Mouse (Mus musculus) ES-E14 (cell line): ENCODE results near the gene Neto2. TPM values are rescaled to one million over a fixed set of nuclear protein-coding genes. Genes with fewer than 3 reads are reported as not detected.
"Not testable (repeated sequence)": the region's sequence is repeated elsewhere in the genome, so short reads cannot be mapped to it uniquely, and the experiment has no call there.

Experiments
- DNase-seq: peaks from one replicate; pipeline ENCODE4 v3.0.0-alpha.2; 2013; ENCODE audit warnings: low read depth, low spot score
- H3K27ac ChIP-seq: 2 replicates; pipeline ENCODE4 v1.5.1; 2012; ENCODE audit warnings: low read depth, mild to moderate bottlenecking, low read length, moderate library complexity, mixed read lengths; ENCODE audit not compliant: poor library complexity, insufficient read depth, severe bottlenecking
- H3K36me3 ChIP-seq: 2 replicates; pipeline ENCODE4 v1.6.1; 2012; ENCODE audit warnings: mild to moderate bottlenecking, low read length, moderate library complexity, mixed read lengths; ENCODE audit not compliant: control insufficient read depth, poor library complexity, insufficient read depth, severe bottlenecking
- H3K4me1 ChIP-seq, 2 experiments: fragments of 150-350 bp in 1 of 2; sonication (generic) in 1 of 2; 2 replicates each; pipeline ENCODE4 v1.6.1; 2012; ENCODE audit warnings: low read length in 2 of 2, mild to moderate bottlenecking in 1 of 2, mixed read lengths in 1 of 2; ENCODE audit not compliant: control insufficient read depth in 2 of 2, insufficient read depth in 2 of 2, poor library complexity in 1 of 2
- H3K4me3 ChIP-seq, 2 experiments: fragments of 150-350 bp in 1 of 2; sonication (generic) in 1 of 2; 2 replicates each; pipeline ENCODE4 v1.5.1; 2012; ENCODE audit warnings: low read length in 2 of 2, low read depth in 1 of 2, mild to moderate bottlenecking in 1 of 2, mixed read lengths in 1 of 2; ENCODE audit not compliant: insufficient read depth in 1 of 2, poor library complexity in 1 of 2, severe bottlenecking in 1 of 2
- H3K9ac ChIP-seq: 2 replicates; pipeline ENCODE4 v1.6.1; 2012; ENCODE audit warnings: low read depth, mild to moderate bottlenecking, low read length, mixed read lengths; ENCODE audit not compliant: poor library complexity, insufficient read depth, severe bottlenecking
- H3K9me3 ChIP-seq: fragments of 150-350 bp; sonication (generic); 2 replicates; pipeline ENCODE4 v1.6.1; 2012; ENCODE audit warnings: low read depth, mild to moderate bottlenecking, low read length; ENCODE audit not compliant: control insufficient read depth, insufficient read depth
- CHD2 ChIP-seq: IDR thresholded peaks from 2 replicates; pipeline ENCODE4 v1.6.1; 2014; ENCODE audit warnings: mild to moderate bottlenecking, low read depth, low read length, inconsistent platforms
- HCFC1 ChIP-seq: IDR thresholded peaks from 2 replicates; pipeline ENCODE4 v1.6.1; 2012; ENCODE audit warnings: low read length, inconsistent platforms, borderline replicate concordance; ENCODE audit not compliant: insufficient read depth
- MAFK ChIP-seq: IDR thresholded peaks from 2 replicates; pipeline ENCODE4 v1.6.1; 2014; ENCODE audit warnings: mild to moderate bottlenecking, low read depth, low read length, inconsistent platforms; ENCODE audit not compliant: insufficient read depth
- ZC3H11A ChIP-seq: IDR thresholded peaks from 2 replicates; pipeline ENCODE4 v1.6.1; 2012; ENCODE audit warnings: low read depth, mild to moderate bottlenecking, inconsistent platforms, low read length, borderline replicate concordance
- ZNF384 ChIP-seq: IDR thresholded peaks from 2 replicates; pipeline ENCODE4 v1.6.1; 2012; ENCODE audit warnings: low read depth, low read length, inconsistent platforms
- in situ Hi-C, 2 experiments: fragments of 600-800 bp; cut with MboI; formaldehyde crosslinking; loops; one replicate each; pipeline ENCODE4 v1.15.1; 2025; ENCODE audit warnings: low sequenced_read_pairs in 2 of 2, inconsistent platforms in 1 of 2; ENCODE audit not compliant: unreplicated experiment in 2 of 2
- total RNA-seq: library from RNA; depleted of rRNA; stranded (reverse); fragments of 300-350 nt; gene quantifications from 2 replicates; pipeline ENCODE4 v1.2.3, GENCODE M21; 2012

The Neto2 gene
- total RNA-seq, 1 experiment, result 10.8 TPM

- no peak for DNase-seq
- no peak overlapping the region for H3K4me3 ChIP-seq
- H3K9ac ChIP-seq, result no peak overlapping the region
- peaks cover 0 to 3% of the 10 kb centered on the region in 2 experiments; a peak in 1 of 4 replicates for H3K4me1 ChIP-seq
- no peaks in the 10 kb centered on the region for H3K36me3 ChIP-seq
- in situ Hi-C loops, result no loop called here
- no peaks in the 10 kb centered on the region for H3K9me3 ChIP-seq
- H3K27ac ChIP-seq, result no peak overlapping the region
- TF ChIP-seq CHD2 (no peak), ZC3H11A (no peak)
Measured at GRCm38 (mm10) chr8:85623246-85623645, 77.5 kb downstream of the Neto2 start.

- in situ Hi-C loops, result no loop called here
Measured at GRCm38 (mm10) chr8:85618789-85619188, 81.9 kb downstream of the Neto2 start.

GRCm38 (mm10) chr8:85617125-85617524 lies 83.6 kb downstream of the Neto2 start:
- in situ Hi-C loops, DNase-seq, H3K4me1 ChIP-seq, H3K4me3 ChIP-seq, H3K9me3 ChIP-seq, H3K36me3 ChIP-seq, H3K9ac ChIP-seq, H3K27ac ChIP-seq: not testable (repeated sequence)

More at GRCm38 (mm10) chr8:85618789-85619188, 81.9 kb downstream of the Neto2 start:
- H3K27ac ChIP-seq, result no peak overlapping the region
- TF ChIP-seq HCFC1, result no peak
- TF ChIP-seq ZC3H11A, result no peak
- no peak for TF ChIP-seq ZNF384
- TF ChIP-seq CHD2, result no peak
- 0 out of 2 replicates have a peak, but pooled peaks cover 2% of the 10 kb centered on the region for H3K9me3 ChIP-seq
- H3K4me3 ChIP-seq, result no peak overlapping the region
- H3K9ac ChIP-seq, result no peak overlapping the region
- peaks cover 0 to 3% of the 10 kb centered on the region in 2 experiments; a peak in 1 of 4 replicates for H3K4me1 ChIP-seq
- no peaks in the 10 kb centered on the region for H3K36me3 ChIP-seq
- DNase-seq, result no peak

GRCm38 (mm10) chr8:85608836-85609235 lies 91.9 kb downstream of the Neto2 start:
- no peak overlapping the region for H3K4me3 ChIP-seq
- H3K4me1 ChIP-seq, result no peaks in the 10 kb centered on the region
- in situ Hi-C loops, result no loop called here
- no peaks in the 10 kb centered on the region for H3K36me3 ChIP-seq
- TF ChIP-seq HCFC1 (no peak), MAFK (no peak), ZC3H11A (no peak), ZNF384 (no peak), CHD2 (no peak)
- no peak for DNase-seq
- no peak overlapping the region for H3K27ac ChIP-seq
- H3K9me3 ChIP-seq, result no peaks in the 10 kb centered on the region
- no peak overlapping the region for H3K9ac ChIP-seq

DNA sequence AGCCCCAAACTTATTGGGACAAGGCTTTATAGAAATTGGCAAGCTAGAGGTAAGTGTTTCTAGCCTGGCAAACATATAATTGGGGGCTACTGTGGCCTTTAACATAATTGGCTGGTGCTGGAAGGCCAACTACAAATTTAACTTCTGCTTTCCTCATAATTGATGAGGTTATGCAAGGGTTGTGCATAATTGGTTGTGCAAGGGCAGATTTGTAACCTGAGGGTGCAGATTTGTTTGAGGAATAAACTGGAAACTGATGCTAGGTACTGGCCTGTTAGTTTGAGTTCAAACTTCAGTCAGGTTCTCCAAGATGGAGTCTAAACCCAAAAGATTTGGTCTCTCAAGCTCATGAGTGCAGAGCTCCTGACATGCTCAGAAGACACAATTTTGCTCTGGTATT lies 92.9 kb downstream of the Neto2 start:
- Histone ChIP-seq H3K4me1 (no peaks in the 10 kb centered on the region), H3K36me3 (no peaks in the 10 kb centered on the region), H3K9ac (no peak overlapping the region), H3K27ac (no peak overlapping the region), H3K9me3 (no peaks in the 10 kb centered on the region), H3K4me3 (no peak overlapping the region)
- in situ Hi-C loops, result no loop called here
- no peak for TF ChIP-seq ZC3H11A
- TF ChIP-seq CHD2, result no peak
- DNase-seq, result no peak
